Mouse (Mus musculus): ENCODE data around the gene Rundc3b. TPM values are rescaled to one million over a fixed set of nuclear protein-coding genes. Genes with fewer than 3 reads are reported as not detected.

Gene Rundc3b
- polyA plus RNA-seq, 1 experiment from 2014 or later = 21.7 TPM

- WGBS = 93% methylated on average over 5 of the region's 5 CpGs
- ATAC-seq (ENCODE audit: low FRiP score, low read depth) = no peak
- no peak overlapping the region for H3K27ac ChIP-seq (replicated peaks)
- no peak overlapping the region for H3K4me2 ChIP-seq (replicated peaks)
- no peaks in the 10 kb centered on the region for H3K4me1 ChIP-seq
- H3K27me3 ChIP-seq = no peaks in the 10 kb centered on the region
- peaks cover 16% of the 10 kb centered on the region; the same call in 1 of the 2 replicates for H3K36me3 ChIP-seq
- H3K4me3 ChIP-seq = no peak overlapping the region
- no peak overlapping the region for H3K9ac ChIP-seq (replicated peaks)
- no peaks in the 10 kb centered on the region for H3K9me3 ChIP-seq
Observed at GRCm38 (mm10) chr5:8456561-8456960, 166.2 kb downstream of the Rundc3b start.

GRCm38 (mm10) chr5:8455565-8455964, 167.2 kb downstream of the Rundc3b start:
- Histone ChIP-seq H3K9ac (replicated peaks) (no peak overlapping the region), H3K4me1 (no peaks in the 10 kb centered on the region), H3K4me2 (replicated peaks) (no peak overlapping the region), H3K27me3 (no peaks in the 10 kb centered on the region), H3K27ac (replicated peaks) (no peak overlapping the region), H3K4me3 (no peak overlapping the region), H3K9me3 (no peaks in the 10 kb centered on the region), H3K36me3 (peaks cover 16% of the 10 kb centered on the region; the same call in 1 of the 2 replicates)
- no peak for ATAC-seq (ENCODE audit: low FRiP score, low read depth)

Other genes with a start within 250 kb of the Rundc3b start
- 52.3 and 60.0 TPM in 2 replicates for gene Dbf4, start 200.2 kb downstream of the Rundc3b start, polyA plus RNA-seq (2016; fragmentation: Nextera tagmentation; extraction: Ambion mirVana)
- gene Slc25a40, start 200.1 kb downstream of the Rundc3b start, polyA plus RNA-seq (2016; fragmentation: Nextera tagmentation; extraction: Ambion mirVana) = 10.3 and 11.7 TPM in 2 replicates
- 0.75 and 1.0 TPM in 2 replicates for gene Abcb1a, start 37.1 kb upstream of the Rundc3b start, polyA plus RNA-seq (2016; fragmentation: Nextera tagmentation; extraction: Ambion mirVana)
- gene Abcb1b, start 175.2 kb upstream of the Rundc3b start, polyA plus RNA-seq (2016; fragmentation: Nextera tagmentation; extraction: Ambion mirVana) = 0.66 and 0.88 TPM in 2 replicates

Data from midbrain, embryonic 12.5 days (tissue).